Mouse (Mus musculus) left cerebral cortex, adult 18-20 months (tissue): ENCODE data around the gene Ott. TPM values are rescaled to one million over a fixed set of nuclear protein-coding genes. Genes with fewer than 3 reads are reported as not detected.
"Not testable (repeated sequence)": the region's sequence is repeated elsewhere in the genome, so short reads cannot be mapped to it uniquely, and the experiment has no call there.

Experiments used
- DNase-seq, 2 experiments: peaks; one replicate each; pipeline ENCODE4 v3.0.0; 2021 to 2022; ENCODE audit warnings: low spot score in 2 of 2, mixed read lengths in 1 of 2
- long read RNA-seq, 2 experiments: library from polyadenylated mRNA; stranded (forward); transcript quantifications; one replicate each; pipeline ENCODE4 v2.0.0; 2021
- total RNA-seq, 2 experiments: library from RNA; stranded (reverse); gene quantifications; 2 replicates each; pipeline ENCODE4 v1.2.3; 2021

Gene Ott
- total RNA-seq = not detected
- long read RNA-seq, experiment 1 = 0 reads
- long read RNA-seq, experiment 2 = 0 reads

GRCm38 (mm10) chrX:149073982-149074381 is at the start of gene Ott:
Gene Ott, plus strand, starts transcription at chrX:149074282.
- not testable (repeated sequence) for DNase-seq

Other genes with a start within 250 kb of the Ott start
- not detected for gene Luzp4, start 216.6 kb upstream of the Ott start, total RNA-seq
- not detected for gene Gm15093, start 198.1 kb downstream of the Ott start, total RNA-seq